Mouse (Mus musculus) bone marrow macrophage, adult 2 months (primary cell): ENCODE data around the gene Nme4.

Source experiments
- CTCF ChIP-seq: IDR thresholded peaks from 2 replicates; pipeline ENCODE4 v1.5.1; 2012; ENCODE audit warnings: low read depth, mild to moderate bottlenecking, low read length, moderate library complexity
- POLR2A ChIP-seq: IDR thresholded peaks from 2 replicates; pipeline ENCODE4 v1.6.1; 2012; ENCODE audit warnings: mild to moderate bottlenecking, low read depth, low read length, borderline replicate concordance

GRCm38 (mm10) chr17:26131062-26131732, 35.8 kb upstream of the Nme4 start:
- TF ChIP-seq CTCF (no peak), POLR2A (no peak)
